Mouse (Mus musculus) bone marrow, adult 2 months (tissue): Measurements from ENCODE around the gene Krt73. TPM values are rescaled to one million over a fixed set of nuclear protein-coding genes. Genes with fewer than 3 reads are reported as not detected.

Experiments used
- H3K27ac ChIP-seq: fragments of 200-500 bp; 2 replicates; pipeline ENCODE4 v1.5.1; 2012; ENCODE audit warnings: low read depth, mild to moderate bottlenecking, control low read depth, inconsistent platforms, low read length; ENCODE audit not compliant: control insufficient read depth, poor library complexity, insufficient read depth
- H3K4me1 ChIP-seq: fragments of 200-500 bp; 2 replicates; pipeline ENCODE4 v1.6.1; 2011; ENCODE audit warnings: low read length; ENCODE audit not compliant: control insufficient read depth, insufficient read depth
- H3K4me3 ChIP-seq: fragments of 200-500 bp; replicated peaks from 2 replicates; pipeline ENCODE3; 2011; ENCODE audit warnings: mild to moderate bottlenecking, low read depth, low read length, control low read depth; ENCODE audit not compliant: control insufficient read depth
- CTCF ChIP-seq: fragments of 200-500 bp; IDR thresholded peaks from 2 replicates; pipeline ENCODE4 v1.5.1; 2011; ENCODE audit warnings: low read length, control low read depth; ENCODE audit not compliant: control insufficient read depth, insufficient read depth
- POLR2A ChIP-seq: fragments of 200-500 bp; IDR thresholded peaks from 2 replicates; pipeline ENCODE4 v1.6.1; 2011; ENCODE audit warnings: low read depth, mild to moderate bottlenecking, control low read depth, low read length, borderline replicate concordance; ENCODE audit not compliant: control insufficient read depth
- WGBS: fragments of 180-500 bp; shearing (Covaris S2); methylation state at CpG from one replicate; pipeline ENCODE4 v1.1.7; 2018; 5-methylcytosine and 5-hydroxymethylcytosine counted together
- polyA plus RNA-seq: library from polyadenylated mRNA; stranded (reverse); fragments of >200 nt; gene quantifications from 2 replicates; pipeline ENCODE4 v1.2.4, GENCODE M21; 2011; ENCODE audit warnings: low replicate concordance; ENCODE audit not compliant: missing spikeins, insufficient read depth, insufficient read length

The Krt73 gene
- polyA plus RNA-seq = not detected in 2 replicates

DNA sequence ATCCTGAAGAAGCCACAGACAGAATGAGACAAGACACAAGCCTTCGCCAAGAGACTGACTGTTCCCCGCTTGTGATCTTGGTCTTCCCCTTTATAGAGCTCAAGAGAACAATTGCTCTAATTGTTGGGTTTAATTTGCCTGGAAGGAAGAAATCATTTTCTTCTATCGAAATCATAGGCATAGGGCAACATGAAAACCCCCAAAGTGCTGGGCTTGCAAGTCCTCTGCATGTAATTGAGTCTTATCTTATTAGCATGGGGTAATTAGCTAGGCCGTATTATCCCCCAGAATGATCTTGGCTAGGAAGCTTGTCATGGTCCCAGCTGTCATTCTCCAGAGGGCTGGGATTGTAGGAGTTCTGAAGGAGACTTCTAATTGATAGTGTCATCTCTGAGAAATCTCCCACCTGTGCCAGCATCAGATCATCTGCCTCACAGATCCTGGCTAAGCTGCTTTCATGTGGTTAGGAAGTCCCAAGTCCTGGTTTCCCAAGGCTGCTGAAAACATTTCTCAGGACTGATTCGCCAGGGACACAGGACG lies at the start of gene Krt73:
Gene Krt73, minus strand, starts transcription at position 51 of the 540 bp plus-strand sequence.
- Histone ChIP-seq H3K4me3 (no peak within 1 kb of the TSS), H3K27ac (no peak within 1 kb of the TSS), H3K4me1 (no peaks in the 10 kb centered on the region)
- WGBS = 80% methylated on average over 6 of the region's 6 CpGs
- TF ChIP-seq CTCF (no peak), POLR2A (no peak)

DNA sequence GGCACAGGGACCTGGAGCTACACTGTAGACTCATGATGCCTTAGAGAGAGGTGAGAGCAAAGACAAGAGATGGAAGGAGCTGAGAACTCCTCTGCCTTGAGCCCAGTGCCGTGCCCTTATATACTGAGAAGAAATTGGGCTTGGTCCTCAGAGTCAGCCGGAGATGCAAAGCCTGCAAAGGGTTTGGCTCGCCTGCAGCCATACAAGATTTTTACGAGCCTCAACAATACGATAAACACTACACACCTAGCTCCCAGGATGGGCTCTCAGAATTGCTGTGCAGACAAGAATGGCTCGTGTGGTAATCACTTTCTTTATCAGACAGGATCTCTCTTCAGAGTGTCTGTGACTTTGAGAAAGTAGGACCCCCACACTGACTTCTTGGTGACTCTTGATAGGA lies 48.5 kb upstream of the Krt73 start, which contains the start of gene Krt1:
Gene Krt1, minus strand, starts transcription at position 101 of the 400 bp plus-strand sequence.
- Histone ChIP-seq H3K27ac (no peak within 1 kb of the TSS), H3K4me1 (no peaks in the 10 kb centered on the region), H3K4me3 (no peak within 1 kb of the TSS)
- no peak for TF ChIP-seq CTCF
- no peak for TF ChIP-seq POLR2A
- 74% methylated on average over 6 of the region's 6 CpGs for WGBS

DNA sequence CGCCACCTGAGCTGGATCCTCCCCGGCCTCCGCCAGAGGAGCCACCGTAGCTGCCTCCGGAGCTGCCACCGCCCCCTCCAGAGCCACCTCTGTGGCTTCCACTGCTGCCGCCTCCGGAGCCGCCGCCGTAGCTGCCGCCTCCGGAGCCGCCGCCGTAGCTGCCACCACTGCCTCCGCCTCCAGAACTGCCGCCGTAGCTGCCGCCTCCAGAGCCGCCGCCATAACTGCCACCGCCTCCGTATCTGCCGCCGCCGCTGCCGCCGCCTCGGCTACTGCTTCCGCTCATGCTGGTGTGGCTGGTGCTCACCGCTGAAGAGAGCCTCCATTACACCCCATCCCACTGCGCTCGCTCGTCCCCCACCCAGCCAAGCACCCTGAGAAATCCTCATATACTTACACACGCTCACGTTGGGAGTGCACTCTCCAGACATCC lies 43.8 kb upstream of the Krt73 start:
- Histone ChIP-seq H3K27ac (no peak overlapping the region), H3K4me3 (no peak overlapping the region)

DNA sequence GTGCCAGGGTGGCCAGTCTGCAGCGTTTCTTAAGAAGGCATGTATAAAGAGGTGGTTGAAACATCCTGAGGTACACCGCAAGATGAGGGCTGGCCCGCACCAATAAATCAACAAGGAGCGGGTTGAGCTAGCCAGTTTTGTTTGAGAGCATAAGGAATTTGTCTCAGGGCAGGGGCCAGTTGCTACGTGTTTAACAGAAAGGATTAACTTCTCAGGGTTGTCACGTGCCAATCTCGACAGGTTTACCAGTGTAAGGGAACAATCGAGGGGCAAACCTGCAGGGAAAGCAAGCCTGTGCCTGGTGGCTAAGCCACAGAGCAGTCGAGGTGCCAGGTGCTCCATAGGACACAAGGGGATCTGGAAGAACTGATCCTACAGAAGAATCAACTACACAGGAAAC lies 41.0 kb upstream of the Krt73 start:
- Histone ChIP-seq H3K4me3 (no peak overlapping the region), H3K4me1 (no peaks in the 10 kb centered on the region), H3K27ac (no peak overlapping the region)
- WGBS = 54% methylated on average over 9 of the region's 9 CpGs
- TF ChIP-seq POLR2A = no peak
- no peak for TF ChIP-seq CTCF

More for the DNA sequence above, 43.8 kb upstream of the Krt73 start:
- TF ChIP-seq POLR2A (no peak), CTCF (no peak)
- no peaks in the 10 kb centered on the region for H3K4me1 ChIP-seq
- WGBS = 3% methylated on average over 37 of the region's 37 CpGs

DNA sequence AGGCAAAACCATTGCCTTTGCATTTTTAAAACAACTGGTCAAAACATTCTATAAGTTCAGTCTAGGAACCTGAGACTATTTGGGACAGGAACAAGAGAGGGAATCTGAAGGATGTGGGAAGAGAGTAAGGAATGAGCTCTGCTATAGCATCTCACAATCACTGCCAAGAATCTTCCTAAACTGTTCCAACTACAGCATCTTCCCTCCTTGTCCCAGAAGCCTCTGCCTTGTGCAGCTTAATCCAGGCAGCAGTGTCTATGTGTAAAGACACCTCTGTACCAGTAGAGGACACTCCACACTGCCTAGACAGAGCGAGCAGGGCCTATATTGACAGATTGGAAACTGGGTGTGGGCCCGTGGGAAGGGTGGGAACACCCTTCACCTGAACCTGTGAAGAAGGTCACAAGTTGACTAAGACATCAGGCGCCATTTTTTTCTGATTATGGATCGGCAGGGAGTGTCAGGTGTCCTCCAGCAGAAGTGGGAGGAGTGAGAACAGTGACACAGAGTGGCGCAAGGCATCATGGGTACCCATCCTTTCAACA lies 32.7 kb upstream of the Krt73 start:
- Histone ChIP-seq H3K4me3 (no peak overlapping the region), H3K4me1 (no peaks in the 10 kb centered on the region), H3K27ac (no peak overlapping the region)
- TF ChIP-seq POLR2A (no peak), CTCF (no peak)
- WGBS = 61% methylated on average over 5 of the region's 5 CpGs

DNA sequence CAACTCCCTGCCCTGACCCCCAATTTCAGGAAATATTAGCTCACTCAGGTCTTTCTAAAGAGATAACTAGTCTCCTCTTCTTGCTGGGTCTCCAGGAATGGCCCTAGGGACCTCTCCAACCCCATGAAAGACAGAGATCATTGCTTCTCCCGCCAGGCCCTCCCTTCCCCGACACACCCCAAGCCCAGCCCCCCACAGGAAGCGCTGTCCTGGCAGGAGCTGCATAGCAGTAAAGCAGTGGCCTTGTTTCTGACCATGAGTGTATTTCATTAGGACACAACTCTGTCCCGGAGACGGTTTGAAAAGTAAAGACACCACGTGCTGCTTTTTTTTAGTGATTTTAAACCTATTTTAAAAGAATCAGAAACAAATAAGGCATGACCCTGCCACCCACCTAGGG lies 31.0 kb upstream of the Krt73 start:
- H3K4me1 ChIP-seq = no peaks in the 10 kb centered on the region
- no peak overlapping the region for H3K27ac ChIP-seq
- 51% methylated on average over 6 of the region's 6 CpGs for WGBS
- TF ChIP-seq POLR2A = no peak
- no peak for TF ChIP-seq CTCF
- H3K4me3 ChIP-seq = no peak overlapping the region

DNA sequence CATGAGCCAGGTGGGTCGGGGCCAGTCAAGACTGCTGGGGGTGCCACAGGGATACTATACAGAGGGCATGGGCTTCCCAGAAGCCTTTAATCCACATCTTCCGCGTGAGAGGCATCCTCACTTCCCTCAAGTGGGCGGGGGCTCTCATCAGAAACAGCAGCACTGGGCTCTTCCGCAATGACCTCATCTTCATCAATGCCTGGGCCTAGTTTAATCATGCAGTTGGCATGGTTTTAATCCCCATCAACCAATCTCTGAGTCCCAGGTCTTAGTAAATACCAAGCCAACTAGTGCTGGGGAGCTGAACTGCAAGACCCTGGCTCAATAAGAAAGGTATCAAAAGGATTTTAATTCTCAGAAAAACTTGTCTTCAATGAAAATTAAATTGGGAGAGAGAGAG lies 27.3 kb upstream of the Krt73 start:
- WGBS = 65% methylated on average over 5 of the region's 5 CpGs
- Histone ChIP-seq H3K4me3 (no peak overlapping the region), H3K4me1 (no peaks in the 10 kb centered on the region; the same call in 1 of the 2 replicates), H3K27ac (no peak overlapping the region)
- no peak for TF ChIP-seq CTCF
- TF ChIP-seq POLR2A = no peak

DNA sequence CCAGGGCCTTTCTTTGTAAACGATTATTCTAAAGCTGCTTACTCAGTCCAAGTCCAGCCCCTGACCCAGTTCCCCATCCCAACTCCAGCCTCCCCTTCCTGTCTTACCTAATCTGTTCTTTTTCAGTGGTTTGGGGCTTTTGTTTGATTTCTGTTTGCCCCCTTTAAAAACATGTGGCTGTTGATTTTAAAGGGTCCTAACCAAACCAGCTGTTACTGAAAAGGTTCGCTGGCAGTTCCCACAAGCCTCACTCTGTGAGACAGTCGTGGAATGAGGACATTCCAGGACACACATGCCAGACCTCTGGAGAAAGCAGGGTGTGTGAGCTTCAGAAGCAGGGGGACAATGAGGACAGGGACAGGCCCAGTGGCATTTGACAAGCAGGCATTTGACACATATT lies 19.6 kb upstream of the Krt73 start:
- Histone ChIP-seq H3K4me3 (no peak overlapping the region), H3K4me1 (no peaks in the 10 kb centered on the region), H3K27ac (no peak overlapping the region)
- 26% methylated on average over 3 of the region's 3 CpGs for WGBS
- TF ChIP-seq POLR2A (no peak), CTCF (no peak)
